Mouse (Mus musculus) ES-Bruce4 (cell line): ENCODE measurements around the gene Ptpn14.

Experiments
- CTCF ChIP-seq: IDR thresholded peaks from one replicate; pipeline ENCODE4 v1.8.1; 2011; ENCODE audit warnings: low read depth, low read length
- EP300 ChIP-seq: IDR thresholded peaks from 2 replicates; pipeline ENCODE4 v1.6.1; 2011; ENCODE audit warnings: low read depth, low read length; ENCODE audit not compliant: insufficient read depth
- POLR2A ChIP-seq: IDR thresholded peaks from one replicate; pipeline ENCODE4 v1.8.1; 2011; ENCODE audit warnings: low read length; ENCODE audit not compliant: insufficient read depth

- TF ChIP-seq CTCF (peak; percentile 39), POLR2A (no peak), EP300 (no peak)
Observed at GRCm38 (mm10) chr1:189698416-189698815, 29.7 kb upstream of the Ptpn14 start.
